Mouse (Mus musculus) stomach, embryonic 14.5 days (tissue): ENCODE measurements around the gene Olfr476. TPM values are rescaled to one million over a fixed set of nuclear protein-coding genes. Genes with fewer than 3 reads are reported as not detected.
"Not testable (repeated sequence)": the region's sequence is repeated elsewhere in the genome, so short reads cannot be mapped to it uniquely, and the experiment has no call there.

Experiments
- ATAC-seq: fragments of 200-750 bp; cut with Nextera tagmentation; 2 replicates; pipeline ENCODE4 v1.8.0; 2017; ENCODE audit warnings: low read depth, moderate TSS enrichment; ENCODE audit not compliant: insufficient number of reproducible peaks, insufficient read depth, low FRiP score
- H3K27ac ChIP-seq: fragments of 300-500 bp; sonication (generic); 2 replicates; pipeline ENCODE4 v1.5.1; 2014; ENCODE audit warnings: mild to moderate bottlenecking, low read length, moderate library complexity, mixed read lengths
- H3K27me3 ChIP-seq: fragments of 300-500 bp; sonication (generic); 2 replicates; pipeline ENCODE4 v1.6.1; 2014; ENCODE audit warnings: low read length, control low read depth, mixed read lengths; ENCODE audit not compliant: control insufficient read depth, insufficient read depth
- H3K36me3 ChIP-seq: fragments of 300-500 bp; sonication (generic); 2 replicates; pipeline ENCODE4 v1.6.1; 2014; ENCODE audit warnings: mild to moderate bottlenecking, control low read depth, low read length, moderate library complexity, mixed read lengths; ENCODE audit not compliant: control insufficient read depth, insufficient read depth
- H3K4me1 ChIP-seq: fragments of 300-500 bp; sonication (generic); 2 replicates; pipeline ENCODE4 v1.6.1; 2014; ENCODE audit warnings: low read length, control low read depth, mixed read lengths; ENCODE audit not compliant: control insufficient read depth, insufficient read depth
- H3K4me2 ChIP-seq: fragments of 300-500 bp; sonication (generic); replicated peaks from 2 replicates; pipeline ENCODE4 v1.6.1; 2014; ENCODE audit warnings: low read depth, low read length, control low read depth
- H3K4me3 ChIP-seq: fragments of 300-500 bp; sonication (generic); 2 replicates; pipeline ENCODE4 v1.5.1; 2014; ENCODE audit warnings: low read depth, low read length, control low read depth
- H3K9ac ChIP-seq: fragments of 300-500 bp; sonication (generic); replicated peaks from 2 replicates; pipeline ENCODE4 v1.6.1; 2014; ENCODE audit warnings: low read depth, mild to moderate bottlenecking, control low read depth, low read length, moderate library complexity, mixed read lengths
- H3K9me3 ChIP-seq: fragments of 300-500 bp; sonication (generic); 2 replicates; pipeline ENCODE4 v1.6.1; 2016; ENCODE audit warnings: low read depth, low read length, control low read depth; ENCODE audit not compliant: control insufficient read depth
- WGBS: fragments of 180-500 bp; shearing (Covaris S2); extraction: QIAGEN DNeasy Blood & Tissue Kit; methylation state at CpG from one replicate; pipeline ENCODE4 v1.1.7; 2014; 5-methylcytosine and 5-hydroxymethylcytosine counted together
- polyA plus RNA-seq: library from polyadenylated mRNA; unstranded; fragments of >200 nt; fragmentation: Nextera tagmentation; extraction: Ambion mirVana; gene quantifications from 2 replicates; pipeline ENCODE4 v1.2.1, GENCODE M21; 2014

Gene Olfr476
- not detected in 2 replicates for polyA plus RNA-seq

- no peaks in the 10 kb centered on the region for H3K9me3 ChIP-seq
- no peak for ATAC-seq
- H3K9ac ChIP-seq, result no peak within 1 kb of the TSS
- no peak within 1 kb of the TSS for H3K4me3 ChIP-seq
- no peaks in the 10 kb centered on the region for H3K27me3 ChIP-seq
- no peak within 1 kb of the TSS for H3K4me2 ChIP-seq
- no peaks in the 10 kb centered on the region for H3K4me1 ChIP-seq
- no peaks in the 10 kb centered on the region for H3K36me3 ChIP-seq
- 36% methylated on average over 1 of the region's 1 CpGs for WGBS
- no peak within 1 kb of the TSS for H3K27ac ChIP-seq
Observed at GRCm38 (mm10) chr7:107964503-107964902, at the start of gene Olfr476. TSS of gene Olfr476 (plus strand) at chr7:107964803.

GRCm38 (mm10) chr7:107930146-107930545, 34.5 kb upstream of the Olfr476 start, which contains the start of gene Olfr473:
TSS of gene Olfr473 (plus strand) at chr7:107930446.
- WGBS, result 94% methylated on average over 1 of the region's 1 CpGs

GRCm38 (mm10) chr7:107952539-107952938, 12.1 kb upstream of the Olfr476 start:
- 96% methylated on average over 12 of the region's 12 CpGs for WGBS
- not testable (repeated sequence) for ATAC-seq

More at GRCm38 (mm10) chr7:107930146-107930545, 34.5 kb upstream of the Olfr476 start, which contains the start of gene Olfr473:
- no peak within 1 kb of the TSS for H3K27ac ChIP-seq
- no peaks in the 10 kb centered on the region for H3K4me1 ChIP-seq
- no peak for ATAC-seq
- H3K9ac ChIP-seq, result no peak within 1 kb of the TSS
- H3K36me3 ChIP-seq, result no peaks in the 10 kb centered on the region
- H3K4me3 ChIP-seq, result no peak within 1 kb of the TSS
- H3K27me3 ChIP-seq, result no peaks in the 10 kb centered on the region
- no peak within 1 kb of the TSS for H3K4me2 ChIP-seq
- no peaks in the 10 kb centered on the region for H3K9me3 ChIP-seq

GRCm38 (mm10) chr7:107954343-107954742, 10.3 kb upstream of the Olfr476 start, which contains the start of gene Olfr474:
TSS of gene Olfr474 (plus strand) at chr7:107954643.
- H3K27me3 ChIP-seq, result no peaks in the 10 kb centered on the region
- WGBS, result 88% methylated on average over 1 of the region's 1 CpGs
- H3K27ac ChIP-seq, result no peak within 1 kb of the TSS
- H3K36me3 ChIP-seq, result no peaks in the 10 kb centered on the region
- H3K4me2 ChIP-seq, result no peak within 1 kb of the TSS
- H3K9ac ChIP-seq, result no peak within 1 kb of the TSS
- H3K4me3 ChIP-seq, result no peak within 1 kb of the TSS
- no peaks in the 10 kb centered on the region for H3K4me1 ChIP-seq
- ATAC-seq, result no peak
- H3K9me3 ChIP-seq, result no peaks in the 10 kb centered on the region

More at GRCm38 (mm10) chr7:107952539-107952938, 12.1 kb upstream of the Olfr476 start:
- not testable (repeated sequence) for H3K27ac ChIP-seq, H3K36me3 ChIP-seq, H3K27me3 ChIP-seq, H3K9ac ChIP-seq, H3K4me3 ChIP-seq, H3K4me2 ChIP-seq, H3K4me1 ChIP-seq, H3K9me3 ChIP-seq

GRCm38 (mm10) chr7:107986393-107986792, 21.8 kb downstream of the Olfr476 start, which contains the start of gene Olfr477:
TSS of gene Olfr477 (plus strand) at chr7:107986693.
- Histone ChIP-seq H3K4me2 (no peak within 1 kb of the TSS), H3K9ac (no peak within 1 kb of the TSS), H3K27ac (no peak within 1 kb of the TSS), H3K4me1 (no peaks in the 10 kb centered on the region), H3K4me3 (no peak within 1 kb of the TSS), H3K27me3 (no peaks in the 10 kb centered on the region), H3K36me3 (no peaks in the 10 kb centered on the region), H3K9me3 (no peaks in the 10 kb centered on the region)
- ATAC-seq, result no peak
- 80% methylated on average over 2 of the region's 2 CpGs for WGBS

GRCm38 (mm10) chr7:108014256-108014655, 49.7 kb downstream of the Olfr476 start:
- not testable (repeated sequence) for H3K4me1 ChIP-seq, H3K36me3 ChIP-seq, ATAC-seq, H3K4me3 ChIP-seq, H3K9me3 ChIP-seq, H3K9ac ChIP-seq, H3K27ac ChIP-seq, H3K27me3 ChIP-seq, H3K4me2 ChIP-seq

Other genes with a start within 250 kb of the Olfr476 start
- gene Cyb5r2, start 206.8 kb upstream of the Olfr476 start, polyA plus RNA-seq, result 0.12 and 0.14 TPM in 2 replicates
- not detected in 2 replicates for gene Ovch2, start 163.6 kb upstream of the Olfr476 start, polyA plus RNA-seq
- not detected in 2 replicates for gene Olfr467, start 152.5 kb upstream of the Olfr476 start, polyA plus RNA-seq
- gene Olfr469, start 139.3 kb upstream of the Olfr476 start, polyA plus RNA-seq, result not detected in 2 replicates
- gene Olfr470, start 117.3 kb upstream of the Olfr476 start, polyA plus RNA-seq, result not detected in 2 replicates
- not detected in 2 replicates for gene Olfr472, start 66.9 kb upstream of the Olfr476 start, polyA plus RNA-seq
- gene Olfr473, start 34.4 kb upstream of the Olfr476 start, polyA plus RNA-seq, result not detected in 2 replicates
- not detected in 2 replicates for gene Olfr474, start 10.2 kb upstream of the Olfr476 start, polyA plus RNA-seq
- not detected in 2 replicates for gene Olfr477, start 21.9 kb downstream of the Olfr476 start, polyA plus RNA-seq
- gene Olfr478, start 69.2 kb downstream of the Olfr476 start, polyA plus RNA-seq, result not detected in 2 replicates
- gene Olfr479, start 85.9 kb downstream of the Olfr476 start, polyA plus RNA-seq, result not detected in 2 replicates
- not detected in 2 replicates for gene Olfr480, start 102.5 kb downstream of the Olfr476 start, polyA plus RNA-seq
- gene Olfr481, start 115.1 kb downstream of the Olfr476 start, polyA plus RNA-seq, result not detected in 2 replicates
- 0.17 TPM in 1 of 2 replicates, not detected in the other for gene Olfr482, start 132.8 kb downstream of the Olfr476 start, polyA plus RNA-seq
- gene Olfr483, start 136.0 kb downstream of the Olfr476 start, polyA plus RNA-seq, result not detected in 2 replicates
- not detected in 2 replicates for gene Olfr484, start 162.6 kb downstream of the Olfr476 start, polyA plus RNA-seq
- not detected in 2 replicates for gene Olfr485, start 195.1 kb downstream of the Olfr476 start, polyA plus RNA-seq
- gene Olfr486, start 207.9 kb downstream of the Olfr476 start, polyA plus RNA-seq, result not detected in 2 replicates
- not detected in 2 replicates for gene Olfr487, start 249.8 kb downstream of the Olfr476 start, polyA plus RNA-seq